Mouse (Mus musculus) E14TG2a.4 (cell line): Measurements from ENCODE around the gene Cdsn.
A peak's percentile ranks its signal among the peaks of the same experiment; 100 is the strongest.

Experiments
- H3K27me3 ChIP-seq: 2 replicates; pipeline ENCODE4 v1.6.1; 2014; ENCODE audit warnings: low read length, control low read depth; ENCODE audit not compliant: insufficient read depth
- H3K36me3 ChIP-seq: 2 replicates; pipeline ENCODE4 v1.6.1; 2014; ENCODE audit warnings: low read length, control low read depth; ENCODE audit not compliant: insufficient read depth
- H3K4me1 ChIP-seq: replicated peaks from 2 replicates; pipeline ENCODE4 v1.6.1; 2014; ENCODE audit warnings: low read depth, low read length, control low read depth
- H3K4me3 ChIP-seq: replicated peaks from 2 replicates; pipeline ENCODE4 v1.5.1; 2014; ENCODE audit warnings: mild to moderate bottlenecking, low read length
- H3K9me3 ChIP-seq: 2 replicates; pipeline ENCODE4 v1.6.1; 2014; ENCODE audit warnings: low read length, control low read depth
- CTCF ChIP-seq: conservative IDR thresholded peaks from 2 replicates; pipeline ENCODE4 v1.5.1; 2014; ENCODE audit warnings: low read length
- NANOG ChIP-seq: IDR thresholded peaks from 2 replicates; pipeline ENCODE4 v1.6.1; 2014; ENCODE audit warnings: borderline replicate concordance, low read length, mixed read lengths
- POU5F1 ChIP-seq: IDR thresholded peaks from 2 replicates; pipeline ENCODE4 v1.6.1; 2014; ENCODE audit warnings: low read length, borderline replicate concordance

The Cdsn gene

GRCm38 (mm10) chr17:35544001-35544400, 7.9 kb upstream of the Cdsn start:
- Histone ChIP-seq H3K4me3 (peak overlapping the region; percentile 49), H3K27me3 (no peaks in the 10 kb centered on the region), H3K9me3 (no peaks in the 10 kb centered on the region), H3K36me3 (no peaks in the 10 kb centered on the region), H3K4me1 (peaks cover 72% of the 10 kb centered on the region)
- TF ChIP-seq NANOG, result no peak
- no peak for TF ChIP-seq CTCF
- no peak for TF ChIP-seq POU5F1

- Histone ChIP-seq H3K9me3 (no peaks in the 10 kb centered on the region), H3K4me3 (no peak overlapping the region), H3K27me3 (no peaks in the 10 kb centered on the region), H3K36me3 (no peaks in the 10 kb centered on the region), H3K4me1 (peaks cover 71% of the 10 kb centered on the region)
- TF ChIP-seq CTCF, result peak; percentile 94
- TF ChIP-seq NANOG, result no peak
- no peak for TF ChIP-seq POU5F1
These were observed 7.2 kb upstream of the Cdsn start for GRCm38 (mm10) chr17:35544680-35545079.

- Histone ChIP-seq H3K27me3 (no peaks in the 10 kb centered on the region), H3K4me3 (peak overlapping the region; percentile 53), H3K4me1 (peaks cover 90% of the 10 kb centered on the region), H3K36me3 (no peaks in the 10 kb centered on the region), H3K9me3 (no peaks in the 10 kb centered on the region)
- TF ChIP-seq NANOG (no peak), POU5F1 (no peak), CTCF (peak; percentile 54)
These were observed 4.5 kb upstream of the Cdsn start for GRCm38 (mm10) chr17:35547465-35547864.

- H3K27me3 ChIP-seq, result no peaks in the 10 kb centered on the region
- H3K4me3 ChIP-seq, result peak overlapping the region; percentile 41; the same call in 1 of the 2 replicates
- peaks cover 79% of the 10 kb centered on the region for H3K4me1 ChIP-seq
- H3K9me3 ChIP-seq, result no peaks in the 10 kb centered on the region
- peaks cover 7% of the 10 kb centered on the region; the same call in 1 of the 2 replicates for H3K36me3 ChIP-seq
- TF ChIP-seq CTCF (no peak), NANOG (no peak), POU5F1 (no peak)
These were observed 3.3 kb upstream of the Cdsn start for GRCm38 (mm10) chr17:35548636-35549035.

- no peak for TF ChIP-seq NANOG
- Histone ChIP-seq H3K4me1 (peaks cover 78% of the 10 kb centered on the region), H3K4me3 (peak overlapping the region; percentile 57), H3K36me3 (peaks cover 7% of the 10 kb centered on the region; the same call in 1 of the 2 replicates), H3K27me3 (no peaks in the 10 kb centered on the region), H3K9me3 (no peaks in the 10 kb centered on the region)
These were observed 2.3 kb upstream of the Cdsn start for GRCm38 (mm10) chr17:35549437-35550142.

GRCm38 (mm10) chr17:35550143-35550494, 1.8 kb upstream of the Cdsn start:
- Histone ChIP-seq H3K9me3 (no peaks in the 10 kb centered on the region), H3K27me3 (no peaks in the 10 kb centered on the region), H3K36me3 (peaks cover 7% of the 10 kb centered on the region; the same call in 1 of the 2 replicates), H3K4me3 (peak overlapping the region; percentile 57), H3K4me1 (peaks cover 75% of the 10 kb centered on the region)
- TF ChIP-seq CTCF, result 0 out of 2 replicates have a peak, but pooled peaks have one; percentile 26
- no peak for TF ChIP-seq NANOG

GRCm38 (mm10) chr17:35550871-35551270, 1.1 kb upstream of the Cdsn start:
- no peak for TF ChIP-seq POU5F1
- TF ChIP-seq CTCF, result no peak
- no peak for TF ChIP-seq NANOG
- H3K9me3 ChIP-seq, result no peaks in the 10 kb centered on the region
- peaks cover 8% of the 10 kb centered on the region; the same call in 1 of the 2 replicates for H3K36me3 ChIP-seq
- H3K4me3 ChIP-seq, result 0 out of 2 replicates have a peak overlapping the region, but pooled peaks have one; percentile 17
- H3K4me1 ChIP-seq, result peaks cover 78% of the 10 kb centered on the region
- H3K27me3 ChIP-seq, result no peaks in the 10 kb centered on the region

GRCm38 (mm10) chr17:35554321-35554720, 2.4 kb downstream of the Cdsn start:
- Histone ChIP-seq H3K4me3 (peak overlapping the region; percentile 85), H3K36me3 (peaks cover 17% of the 10 kb centered on the region; the same call in 1 of the 2 replicates), H3K27me3 (no peaks in the 10 kb centered on the region), H3K9me3 (no peaks in the 10 kb centered on the region), H3K4me1 (peaks cover 73% of the 10 kb centered on the region)
- TF ChIP-seq POU5F1 (no peak), NANOG (no peak), CTCF (no peak)
